Mouse (Mus musculus) adrenal gland, postnatal 25 days (tissue): Measurements from ENCODE around the gene Tmco4. TPM values are rescaled to one million over a fixed set of nuclear protein-coding genes. Genes with fewer than 3 reads are reported as not detected.

ENCODE experiments used
- DNase-seq: peaks from one replicate; pipeline ENCODE4 v3.0.0; 2021; ENCODE audit warnings: mixed read lengths
- total RNA-seq: library from RNA; stranded (reverse); gene quantifications from 2 replicates; pipeline ENCODE4 v1.2.3, GENCODE M21; 2021

Tmco4 gene
- total RNA-seq, 1 experiment from 2014 or later, result 16.7 TPM

DNA sequence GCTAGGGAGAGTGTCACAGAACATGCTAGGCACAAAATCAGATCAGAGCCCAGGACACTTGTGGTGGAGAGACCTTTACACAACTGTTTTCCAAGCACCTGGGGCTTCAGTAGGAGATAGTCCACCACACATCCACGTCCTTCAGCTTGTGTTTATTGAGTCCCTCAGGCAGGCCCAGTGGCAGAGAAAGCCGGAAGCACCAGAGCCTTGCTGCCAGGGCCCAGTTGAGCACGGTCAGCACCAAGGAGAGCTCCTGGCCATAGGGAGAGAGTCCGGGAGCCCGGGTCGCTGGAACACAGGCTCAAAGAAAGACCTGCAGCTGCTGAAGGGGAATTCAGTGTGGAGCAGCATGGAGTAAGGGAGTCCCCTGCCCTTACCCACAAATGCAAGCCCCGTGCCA, 86.9 kb downstream of the Tmco4 start:
- DNase-seq, result peak; percentile 68

GRCm38 (mm10) chr4:139064831-139065230, 92.1 kb downstream of the Tmco4 start:
- no peak for DNase-seq

DNA sequence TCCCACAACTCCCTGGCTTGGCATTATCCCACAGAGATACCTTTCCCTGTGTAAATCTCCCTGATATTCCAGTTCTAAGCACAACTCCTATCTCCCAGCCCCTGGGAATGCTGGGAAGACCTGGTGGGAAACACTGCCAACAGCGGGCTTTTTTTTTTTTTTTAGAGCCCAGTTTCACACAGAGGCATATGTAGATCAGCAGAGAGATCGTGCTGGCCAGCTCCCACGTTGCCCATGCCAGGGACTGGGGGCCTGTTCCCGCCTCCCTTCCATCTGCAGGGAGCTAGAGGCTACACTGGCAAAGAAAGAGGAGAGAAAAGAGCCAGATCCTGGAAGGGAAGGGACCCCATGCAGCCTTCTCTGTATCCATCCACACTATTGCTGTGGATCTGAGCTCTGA, 95.6 kb downstream of the Tmco4 start:
- DNase-seq, result no peak

GRCm38 (mm10) chr4:139074060-139074459, 101.4 kb downstream of the Tmco4 start:
- DNase-seq, result no peak

- DNase-seq, result no peak
Measured at GRCm38 (mm10) chr4:139075041-139075711, 102.5 kb downstream of the Tmco4 start, which contains the start of gene Htr6. TSS of gene Htr6 (minus strand) at chr4:139075570.

- no peak for DNase-seq
Measured at GRCm38 (mm10) chr4:139075915-139076314, 103.2 kb downstream of the Tmco4 start.

DNA sequence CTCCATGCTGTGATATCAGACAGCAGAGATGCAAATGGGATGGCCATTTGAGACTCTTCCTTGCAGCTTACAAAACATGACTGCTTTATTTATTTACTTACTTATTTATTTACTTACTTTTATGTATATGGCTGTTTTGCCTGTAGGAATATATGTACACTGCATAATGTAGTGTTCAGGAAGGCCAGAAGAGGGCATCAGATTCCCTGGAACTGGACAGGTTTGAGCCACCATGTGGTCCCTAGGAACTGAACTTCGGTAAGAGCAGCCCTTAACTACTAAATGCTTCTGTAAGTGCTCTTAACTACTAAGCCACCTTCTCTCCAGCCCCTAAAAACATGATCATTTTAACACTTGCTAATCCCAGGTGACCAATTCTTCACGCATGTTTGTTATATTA, 105.6 kb downstream of the Tmco4 start:
- no peak for DNase-seq

GRCm38 (mm10) chr4:139078726-139079125, 106.0 kb downstream of the Tmco4 start:
- DNase-seq, result no peak

DNA sequence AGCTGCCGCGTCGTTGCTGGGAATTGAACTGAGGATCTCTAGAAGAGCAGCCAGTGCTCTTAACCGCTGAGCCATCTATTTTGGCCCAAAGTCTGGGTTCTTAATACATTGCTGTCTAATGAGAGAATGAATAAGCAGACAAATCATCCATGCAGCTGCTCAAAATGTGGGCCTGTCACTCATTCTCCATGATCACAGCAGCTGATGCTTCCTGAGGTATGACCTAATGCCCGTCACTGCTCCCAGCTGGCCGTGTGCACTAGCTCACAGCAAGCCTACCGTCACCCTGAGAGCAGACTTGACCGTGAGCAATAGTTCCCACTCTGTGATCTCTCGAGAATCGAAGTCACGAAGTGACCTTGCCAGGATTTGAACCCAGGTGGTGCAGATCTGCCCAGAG, 106.8 kb downstream of the Tmco4 start:
- DNase-seq, result no peak

DNA sequence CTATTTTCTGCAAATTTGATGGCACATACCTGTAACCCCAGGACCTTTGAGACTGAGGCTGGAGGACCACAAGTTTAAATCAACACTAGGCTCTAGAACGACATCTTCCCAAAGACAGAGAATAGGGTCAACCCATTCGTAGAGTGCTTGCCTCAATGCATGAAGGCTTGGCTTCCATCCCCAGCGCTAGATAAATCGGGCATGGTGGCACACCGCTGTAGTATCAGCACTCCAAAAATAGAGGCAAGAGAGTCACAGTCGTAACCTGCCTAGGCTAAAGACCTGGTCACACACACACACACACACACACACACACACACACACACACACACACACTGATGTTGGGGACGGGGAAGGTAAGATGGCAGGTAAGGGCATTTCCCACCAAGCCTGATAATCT, 107.6 kb downstream of the Tmco4 start:
- DNase-seq, result no peak

GRCm38 (mm10) chr4:139081270-139081931, 108.7 kb downstream of the Tmco4 start:
- DNase-seq, result peak; percentile 35

DNA sequence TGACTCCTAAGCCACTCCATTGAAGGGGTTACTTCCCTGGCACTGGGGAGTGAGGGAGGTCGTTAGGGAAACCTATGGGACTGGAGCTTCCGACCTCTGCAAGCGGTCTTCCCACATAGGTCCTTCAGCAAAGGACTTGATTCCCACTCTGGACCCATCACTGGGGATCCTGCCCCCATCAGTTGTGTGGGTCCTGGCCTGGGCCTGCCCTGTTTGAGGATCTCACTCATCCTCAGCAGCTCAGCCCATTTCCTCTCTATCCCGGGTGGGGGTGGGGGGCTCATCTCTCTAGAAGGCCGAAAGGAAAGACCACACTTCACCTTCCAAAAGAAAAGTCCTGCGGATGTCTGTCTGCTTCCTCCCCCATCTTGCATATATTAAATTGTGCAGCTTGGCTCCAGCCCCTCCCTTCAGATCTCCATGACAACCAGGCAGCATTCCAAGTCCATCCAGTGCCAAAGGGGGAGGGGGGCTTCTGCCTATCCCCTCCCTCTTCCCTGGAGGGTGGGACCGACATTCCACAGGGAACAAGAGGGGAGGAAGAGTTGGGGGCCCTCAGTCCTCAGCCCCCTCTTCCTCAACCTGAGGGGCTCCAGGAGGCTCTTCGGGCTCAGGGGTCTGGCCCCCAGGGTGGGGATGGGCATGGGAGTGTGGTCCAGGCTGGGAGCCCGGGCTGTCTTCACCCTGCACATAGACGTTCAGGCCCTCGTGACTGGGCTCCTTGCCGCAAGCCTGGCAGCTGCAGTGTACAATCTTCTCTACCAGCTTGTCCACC, 110.3 kb downstream of the Tmco4 start:
- DNase-seq, result no peak

GRCm38 (mm10) chr4:139085337-139085736, 112.6 kb downstream of the Tmco4 start:
- no peak for DNase-seq

DNA sequence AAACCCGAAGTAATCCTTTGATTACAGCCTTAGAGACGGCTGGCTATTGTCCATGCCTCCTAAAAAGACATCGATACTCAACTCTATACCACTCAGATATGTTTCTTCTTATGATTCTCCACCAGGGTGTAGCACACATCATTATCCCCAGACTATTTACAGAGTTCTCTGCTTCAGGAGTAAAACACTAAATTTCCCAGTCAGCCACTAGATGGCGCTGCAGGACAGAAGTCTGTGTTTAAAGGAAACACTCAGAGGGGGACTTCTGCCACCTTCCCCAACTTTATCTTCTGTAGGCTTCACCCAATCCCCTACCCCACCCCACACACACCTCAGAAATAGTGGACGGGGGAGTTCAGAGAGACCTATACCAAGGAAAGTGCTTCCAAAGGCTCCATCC, 113.3 kb downstream of the Tmco4 start:
- DNase-seq, result peak; percentile 81

GRCm38 (mm10) chr4:139086984-139087383, 114.3 kb downstream of the Tmco4 start:
- DNase-seq, result no peak

- DNase-seq, result no peak
Measured at GRCm38 (mm10) chr4:139088982-139089671, 116.4 kb downstream of the Tmco4 start.

DNA sequence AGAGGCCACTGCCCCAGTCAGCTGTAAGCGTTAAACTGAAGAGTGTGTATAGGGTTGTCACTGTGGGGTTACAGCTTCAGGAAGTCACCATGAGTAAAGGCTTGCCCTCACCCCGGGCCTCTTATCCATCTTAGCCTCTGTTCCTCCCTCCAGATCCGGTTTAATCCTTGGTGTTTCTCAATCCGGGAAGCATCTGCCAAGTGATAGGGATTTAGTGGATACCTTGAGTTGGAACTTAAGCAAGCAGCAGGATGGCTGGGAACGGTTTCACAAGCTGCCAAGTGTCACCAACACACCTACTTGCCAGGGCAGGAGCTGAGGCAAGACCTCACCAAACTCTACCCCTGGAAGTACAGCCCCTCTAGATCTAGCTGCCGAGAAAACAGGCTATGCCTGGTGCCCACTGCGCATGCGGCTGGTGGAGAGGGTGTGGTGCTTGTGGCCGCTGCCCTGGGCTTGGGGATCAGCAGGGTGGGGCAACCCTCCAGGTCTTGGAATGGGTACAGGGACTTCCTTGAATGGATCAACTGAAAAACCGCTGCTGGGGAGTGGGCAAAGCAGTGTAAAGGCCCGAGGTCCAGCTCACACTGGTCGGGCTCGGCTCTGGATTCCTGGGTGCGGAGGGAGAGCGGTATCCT, 117.7 kb downstream of the Tmco4 start:
- no peak for DNase-seq

DNA sequence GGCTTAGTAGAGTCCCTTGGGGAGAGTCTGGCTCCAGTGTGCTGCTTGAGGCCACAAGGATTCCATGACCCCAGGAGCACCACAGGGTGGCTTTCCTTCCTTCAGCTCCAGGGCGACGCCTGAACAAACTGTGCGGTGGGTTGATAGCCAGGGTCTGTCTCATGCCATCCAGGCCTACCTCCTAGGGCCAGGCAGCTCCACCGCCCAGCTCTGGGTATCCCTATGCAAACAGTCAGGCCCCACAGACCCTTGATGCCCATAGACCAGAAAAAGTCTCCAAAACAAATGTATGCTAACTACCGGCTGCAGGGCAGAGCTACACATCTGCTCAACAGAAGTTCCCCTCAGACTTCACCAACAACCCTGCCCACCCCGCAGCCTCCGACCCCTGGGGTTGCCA, 118.4 kb downstream of the Tmco4 start:
- DNase-seq, result no peak

DNA sequence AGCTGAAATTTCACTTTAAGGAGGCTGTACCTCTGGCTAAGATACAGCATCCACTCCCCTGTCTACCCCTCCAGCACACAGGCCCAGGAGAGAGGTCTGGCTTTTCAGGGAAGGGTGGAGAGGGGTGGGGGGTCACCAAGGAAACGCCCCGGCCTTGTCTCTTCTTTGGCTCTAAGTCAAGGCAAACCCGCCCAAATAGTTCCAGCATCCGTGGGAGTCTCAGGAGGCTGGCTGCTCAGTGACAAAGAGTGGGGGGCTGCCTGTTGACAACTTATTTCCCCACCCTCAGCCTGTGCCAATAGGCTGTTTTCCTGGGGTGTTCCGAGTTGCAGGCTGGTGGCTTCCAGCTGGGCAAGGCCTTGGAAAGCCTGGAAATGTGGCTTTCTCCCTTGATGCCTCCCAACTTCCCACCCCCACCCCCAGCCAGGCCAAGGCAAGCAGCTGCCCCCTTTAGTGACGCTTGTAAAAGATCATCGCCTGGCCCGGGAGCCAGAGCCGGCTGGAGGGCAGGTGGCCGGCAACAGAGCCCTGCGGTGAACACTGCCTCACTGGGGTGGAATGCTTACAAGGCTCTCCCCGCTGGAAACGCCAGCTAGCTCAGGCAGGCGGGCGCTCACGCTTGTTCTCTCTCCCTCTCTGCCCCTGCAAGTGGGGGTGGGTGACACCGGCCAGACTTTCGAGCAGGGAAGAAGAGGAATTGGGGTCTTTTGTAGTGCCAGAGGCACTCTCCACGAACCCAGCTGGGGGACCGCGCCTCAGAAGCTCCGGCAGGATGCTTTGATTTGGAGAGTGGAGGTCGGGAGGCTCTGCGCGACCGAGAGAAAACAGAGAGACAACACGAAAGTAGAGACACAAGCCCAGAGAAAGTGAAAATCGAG, 119.0 kb downstream of the Tmco4 start:
- peak; percentile 32 for DNase-seq

- DNase-seq, result peak; percentile 69
Measured at GRCm38 (mm10) chr4:139092356-139093195, 119.9 kb downstream of the Tmco4 start, which contains the start of gene Nbl1. TSS of gene Nbl1 (minus strand) at chr4:139092993.
